Mouse (Mus musculus) heart, postnatal 25 days (tissue): ENCODE results near the gene Tmem106a. TPM values are rescaled to one million over a fixed set of nuclear protein-coding genes. Genes with fewer than 3 reads are reported as not detected.
"Not testable (repeated sequence)": the region's sequence is repeated elsewhere in the genome, so short reads cannot be mapped to it uniquely, and the experiment has no call there.

Source experiments
- DNase-seq: peaks from one replicate; pipeline ENCODE4 v3.0.0; 2022; ENCODE audit warnings: low spot score
- intact Hi-C: fragments of 180-260 bp; cut with DNase I; formaldehyde crosslinking; loops from one replicate; pipeline ENCODE4 v1.15.1; 2025
- total RNA-seq, 2 experiments: library from RNA; stranded (reverse); gene quantifications; 2 replicates each; pipeline ENCODE4 v1.2.3; 2021

Gene Tmem106a
- total RNA-seq = 1 to 10 TPM; 3.6 to 3.8 TPM

DNA sequence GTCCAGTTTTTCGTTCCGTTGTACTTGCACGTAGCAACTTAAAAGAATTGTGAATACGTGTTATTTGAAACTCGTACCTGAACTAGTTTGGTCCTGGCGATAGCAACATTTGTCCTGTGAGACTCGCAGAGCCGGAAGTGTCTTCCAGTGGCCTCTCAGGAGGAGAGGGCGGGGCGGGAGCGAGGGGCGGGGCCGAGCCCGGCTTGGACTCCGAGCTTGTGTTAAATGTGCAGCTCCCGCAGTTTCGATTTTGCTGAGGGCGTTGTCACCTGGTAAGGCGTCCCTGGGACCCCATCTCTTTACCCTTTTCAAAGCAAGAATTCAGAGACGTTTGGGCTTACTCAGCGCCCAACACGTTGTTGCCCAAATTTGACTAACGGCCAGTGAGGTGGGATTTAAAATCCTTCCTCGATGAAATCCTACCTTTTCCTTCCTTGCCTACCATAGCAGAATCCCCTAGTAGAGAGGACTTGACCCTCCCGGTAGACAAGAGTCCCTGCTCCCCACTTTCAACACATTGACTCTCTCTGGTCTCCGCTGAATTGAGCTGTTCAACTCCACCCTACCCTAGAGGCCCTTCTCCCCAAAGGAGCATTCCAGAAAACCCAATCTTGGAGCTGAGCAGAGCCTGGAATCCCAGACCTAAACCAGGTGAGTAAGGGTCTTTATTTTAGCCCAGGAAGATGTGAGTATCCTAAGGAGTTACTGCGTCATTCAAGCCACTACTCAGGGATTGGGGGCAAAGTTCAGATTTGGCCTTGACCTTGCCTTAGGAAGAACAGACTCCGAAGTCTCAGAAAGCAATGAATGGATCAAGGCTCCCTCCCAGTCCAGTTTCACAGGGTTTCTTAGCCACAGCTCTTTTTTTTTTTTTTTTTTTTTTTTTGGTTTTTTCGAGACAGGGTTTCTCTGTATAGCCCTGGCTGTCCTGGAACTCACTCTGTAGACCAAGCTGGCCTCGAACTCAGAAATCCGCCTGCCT, at the start of gene Tmem106a:
Tmem106a (plus strand) TSS at position 189 of the 982 bp plus-strand sequence.
- intact Hi-C loops = no loop called here
- peak; percentile 26 for DNase-seq

DNA sequence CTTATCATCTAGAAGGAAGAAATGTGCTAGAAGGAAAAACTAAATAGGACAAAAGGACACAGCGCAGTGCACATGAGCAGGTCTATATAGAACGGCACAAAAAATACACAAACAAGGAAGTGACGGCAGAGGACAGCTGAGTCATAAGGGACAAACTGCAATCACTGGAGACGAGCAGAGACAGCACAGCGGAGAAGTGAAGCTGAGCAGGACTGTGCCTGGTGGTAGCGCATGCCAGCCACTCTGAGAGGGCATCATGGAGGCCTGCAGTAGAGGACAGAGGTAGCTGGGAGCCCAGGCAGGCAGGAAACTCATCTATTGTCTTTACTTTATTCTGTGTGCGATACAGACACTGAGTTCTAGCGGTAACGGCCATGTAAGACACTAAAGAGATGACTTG, 38.5 kb upstream of the Tmem106a start:
- intact Hi-C loops = no loop called here
- DNase-seq = no peak

GRCm38 (mm10) chr11:101544132-101544531, 37.9 kb upstream of the Tmem106a start:
- intact Hi-C loops = no loop called here
- DNase-seq = no peak

DNA sequence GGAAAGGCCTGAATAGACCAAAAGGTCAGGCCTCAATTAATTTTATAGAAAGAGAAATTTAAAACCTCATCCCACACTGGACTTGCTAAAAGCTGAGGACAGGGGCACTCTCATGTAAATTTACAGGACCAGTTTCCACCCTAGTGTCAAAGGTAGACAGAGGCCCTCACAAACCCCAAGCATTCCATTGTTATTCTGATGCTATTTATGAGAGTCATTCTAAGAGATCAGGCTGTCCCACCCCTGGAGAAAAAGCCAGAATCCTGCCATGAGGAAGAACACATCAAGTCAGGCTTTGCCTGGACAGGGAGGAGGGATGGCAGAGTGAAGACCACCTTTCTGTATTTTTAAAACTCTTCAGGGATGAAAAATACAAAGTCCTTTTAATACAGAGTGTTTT, 33.5 kb upstream of the Tmem106a start:
- no peak for DNase-seq
- intact Hi-C loops = no loop called here

DNA sequence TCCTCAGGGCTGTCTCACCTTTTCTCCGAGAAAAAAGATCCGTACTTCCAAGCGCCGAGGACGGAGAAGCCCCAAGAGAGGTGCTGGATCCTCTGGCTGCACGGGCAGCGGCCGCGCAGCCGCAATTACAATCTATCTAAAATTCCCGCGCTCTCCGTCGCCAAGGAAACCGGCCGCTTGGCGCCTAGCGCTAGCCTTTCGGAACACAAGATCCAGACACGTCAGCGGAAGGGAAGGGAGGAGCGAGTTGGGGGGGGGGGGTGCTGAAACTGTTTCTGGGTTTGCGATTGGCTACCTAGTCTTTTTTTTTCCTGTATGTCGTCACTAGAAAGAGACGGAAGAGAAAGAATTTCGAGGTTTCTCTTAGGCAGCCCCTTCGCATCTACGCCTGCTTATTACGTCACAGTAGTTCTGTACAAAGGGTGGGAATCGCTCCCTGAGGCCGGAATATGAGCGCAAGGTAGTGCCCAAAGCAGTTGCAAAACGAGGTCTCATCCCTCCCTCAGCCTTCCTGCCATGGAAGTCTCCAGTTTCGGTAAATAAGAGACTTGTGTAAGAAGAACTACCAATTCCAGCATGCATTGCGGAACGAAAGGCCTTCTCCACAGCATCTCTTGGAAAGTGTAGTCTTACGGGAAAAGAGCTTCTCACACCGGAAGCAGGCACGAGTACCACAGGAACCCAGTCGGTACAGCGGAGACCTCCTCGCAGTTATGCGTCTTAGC, 30.1 kb upstream of the Tmem106a start, which contains the start of the genes Brca1 and Nbr1:
Brca1 (minus strand) TSS at position 205 of the 725 bp plus-strand sequence.
Nbr1 (plus strand) TSS at position 399 of the 725 bp plus-strand sequence.
- intact Hi-C loops = loop anchor here (5.0 kb wide), 1 partner anchor 85 kb away; the partner anchor contains the start of gene Vat1
- peak; percentile 79 for DNase-seq

GRCm38 (mm10) chr11:101552476-101553300, 29.4 kb upstream of the Tmem106a start:
- peak; percentile 98 for DNase-seq
- intact Hi-C loops = loop anchor here (5.0 kb wide), 1 partner anchor 85 kb away; the partner anchor contains the start of gene Vat1

GRCm38 (mm10) chr11:101553354-101553930, 28.6 kb upstream of the Tmem106a start:
- DNase-seq = no peak
- intact Hi-C loops = loop anchor here (5.0 kb wide), 1 partner anchor 86 kb away; the partner anchor contains the start of gene Vat1

GRCm38 (mm10) chr11:101556541-101556940, 25.5 kb upstream of the Tmem106a start:
- DNase-seq = no peak
- intact Hi-C loops = no loop called here

- intact Hi-C loops = no loop called here
- no peak for DNase-seq
Measured at GRCm38 (mm10) chr11:101556954-101557353, 25.1 kb upstream of the Tmem106a start.

DNA sequence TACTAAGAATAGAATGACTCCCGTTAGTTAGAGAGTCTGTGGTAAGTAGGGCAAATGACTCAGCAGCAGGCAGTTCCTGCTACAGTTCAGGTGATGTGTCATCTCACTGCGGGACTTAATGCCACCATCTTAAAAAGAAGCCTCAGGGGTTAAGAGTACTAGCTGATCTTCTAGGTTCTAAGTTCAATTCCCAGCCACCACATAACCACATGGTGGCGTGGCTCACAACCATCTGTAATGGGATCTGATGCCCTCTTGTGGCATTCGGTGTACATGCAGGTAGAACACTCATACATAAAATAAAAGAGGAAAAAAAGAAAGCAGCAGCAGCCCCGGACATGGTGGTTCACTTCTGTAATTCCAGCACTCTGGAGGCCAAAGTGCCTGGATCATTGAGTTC, 19.7 kb upstream of the Tmem106a start:
- no peak for DNase-seq
- intact Hi-C loops = no loop called here

DNA sequence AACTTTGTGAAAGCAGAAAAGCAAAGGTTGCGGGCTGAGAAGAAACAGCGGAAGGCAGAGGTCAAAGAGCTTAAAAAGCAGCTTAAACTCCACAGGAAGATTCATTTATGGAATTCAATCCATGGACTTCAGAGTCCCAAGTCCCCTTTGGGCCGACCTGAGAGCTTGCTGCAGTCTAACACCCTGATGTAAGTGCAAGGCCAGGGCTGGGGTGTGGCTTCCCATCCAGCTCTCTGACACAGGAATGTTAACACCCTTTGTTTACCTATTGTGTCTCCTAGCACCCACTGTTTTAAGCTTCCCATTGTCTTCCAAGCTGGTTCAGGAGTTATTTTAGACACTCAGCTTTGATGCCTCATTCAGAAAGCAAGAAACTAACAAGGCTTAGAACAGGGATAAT, 13.6 kb upstream of the Tmem106a start:
- intact Hi-C loops = no loop called here
- no peak for DNase-seq

GRCm38 (mm10) chr11:101576116-101576515, 5.9 kb upstream of the Tmem106a start:
- DNase-seq = no peak
- intact Hi-C loops = no loop called here

DNA sequence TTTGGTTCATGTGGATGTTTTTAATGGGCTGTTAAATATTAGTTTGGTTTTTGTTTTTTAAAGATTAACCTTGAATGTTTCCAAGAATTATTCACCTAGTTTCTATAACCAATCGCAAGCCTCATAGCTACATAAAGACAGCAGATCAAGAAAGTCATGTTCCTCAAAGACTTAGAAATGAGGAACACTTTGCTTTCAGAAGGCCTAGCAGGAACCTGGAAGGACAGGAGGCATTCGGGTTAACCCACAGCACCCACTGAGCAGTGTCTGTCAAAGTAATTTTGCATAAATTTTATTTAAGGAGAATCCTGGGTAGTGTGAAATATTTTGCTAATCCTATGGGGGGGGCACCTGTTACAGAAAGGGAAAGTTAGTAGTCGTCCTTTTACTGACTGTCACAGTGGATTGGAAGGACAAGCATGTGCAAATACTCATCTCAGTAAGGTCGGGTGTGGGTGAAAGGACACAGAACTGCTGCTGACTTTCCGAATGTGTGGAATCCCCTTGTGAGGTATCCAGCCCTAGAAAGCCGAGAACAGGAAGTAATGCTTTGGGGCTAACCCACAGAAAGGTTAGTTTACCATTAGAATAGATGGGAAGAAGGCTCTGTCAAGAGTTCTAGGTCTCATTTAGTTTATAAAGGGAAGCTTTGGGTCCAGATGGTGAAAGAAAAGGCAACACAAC, 819 bp upstream of the Tmem106a start:
- intact Hi-C loops = no loop called here
- DNase-seq = no peak

GRCm38 (mm10) chr11:101583205-101583604, 1.2 kb downstream of the Tmem106a start:
- intact Hi-C loops = no loop called here
- DNase-seq = no peak

- intact Hi-C loops, DNase-seq: not testable (repeated sequence)
Measured at GRCm38 (mm10) chr11:101585031-101585430, 3.0 kb downstream of the Tmem106a start.

DNA sequence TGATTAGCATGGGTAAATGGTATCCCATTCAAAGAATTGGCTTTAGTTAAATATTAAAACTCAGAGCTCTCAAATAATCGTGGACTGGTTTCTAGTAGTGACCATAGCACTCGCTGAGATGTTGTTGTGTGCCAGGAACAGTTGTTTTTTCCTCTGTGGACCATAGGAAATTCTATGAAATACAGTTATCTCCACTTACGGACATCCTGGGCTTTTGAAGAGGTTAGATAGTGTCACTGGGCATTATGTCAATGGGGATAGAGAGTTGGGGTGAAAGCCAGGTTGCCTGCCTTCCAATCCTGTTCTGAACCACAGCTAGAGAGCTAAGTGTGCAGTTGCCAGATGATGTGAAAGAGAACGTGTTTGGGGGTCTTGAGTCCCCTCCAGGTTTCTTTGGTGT, 3.8 kb downstream of the Tmem106a start:
- no peak for DNase-seq
- intact Hi-C loops = no loop called here

DNA sequence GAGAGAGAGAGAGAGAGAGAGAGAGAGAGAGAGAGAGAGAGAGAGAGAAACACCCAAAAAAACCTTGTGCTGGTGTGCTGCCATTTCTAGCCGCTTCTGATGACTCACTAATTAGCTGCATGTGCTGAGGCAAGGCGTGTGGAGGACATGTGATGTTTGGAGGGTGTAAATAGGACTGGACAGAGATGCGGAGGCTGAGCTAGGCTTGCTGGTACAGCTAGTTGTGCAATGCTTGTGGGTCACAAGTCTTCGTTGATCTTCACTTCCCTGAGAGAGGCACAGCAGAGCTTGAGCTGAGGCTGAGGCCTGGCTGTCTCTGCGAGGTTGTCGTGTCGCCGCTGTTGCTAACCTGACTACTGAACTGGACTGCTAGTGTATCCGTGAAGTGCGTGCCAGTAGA, 5.6 kb downstream of the Tmem106a start:
- no peak for DNase-seq
- intact Hi-C loops = no loop called here

DNA sequence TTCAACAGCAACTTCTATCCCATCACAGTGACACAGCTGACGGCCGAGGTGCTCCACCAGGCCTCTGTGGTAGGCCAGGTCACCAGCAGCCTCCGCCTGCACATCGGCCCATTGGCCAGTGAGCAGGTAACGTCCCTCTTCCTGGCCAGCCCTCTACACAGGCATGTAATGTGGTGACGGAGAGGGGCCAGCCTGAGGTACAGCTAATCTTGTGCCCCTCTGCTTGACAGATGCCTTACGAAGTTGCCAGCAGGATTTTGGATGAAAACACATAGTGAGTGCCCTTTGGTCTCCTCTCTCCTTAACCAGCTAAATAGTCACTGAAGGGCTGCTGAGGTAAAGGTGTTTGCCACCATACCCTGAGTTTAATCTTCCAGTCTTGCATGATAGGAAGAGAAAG, 6.8 kb downstream of the Tmem106a start:
- intact Hi-C loops = no loop called here
- DNase-seq = no peak

- DNase-seq = no peak
- intact Hi-C loops = no loop called here
Measured at GRCm38 (mm10) chr11:101589444-101589843, 7.4 kb downstream of the Tmem106a start.
